Mouse (Mus musculus) myocyte (in vitro differentiated cells): ENCODE measurements around the gene Nars2. TPM values are rescaled to one million over a fixed set of nuclear protein-coding genes. Genes with fewer than 3 reads are reported as not detected.

Source experiments
- H3K27me3 ChIP-seq: one replicate; pipeline ENCODE4 v1.6.1; 2011; ENCODE audit not compliant: control insufficient read depth, insufficient read depth, insufficient read length
- H3K36me3 ChIP-seq: one replicate; pipeline ENCODE4 v1.6.1; 2011; ENCODE audit not compliant: control insufficient read depth, insufficient read depth
- H3K4me2 ChIP-seq: one replicate; pipeline ENCODE4 v1.6.1; 2011; ENCODE audit warnings: low read depth, control low read depth
- H3K4me3 ChIP-seq: one replicate; pipeline ENCODE4 v1.5.1; 2011; ENCODE audit warnings: mild to moderate bottlenecking, control low read depth, moderate library complexity
- H3K79me2 ChIP-seq: one replicate; pipeline ENCODE4 v1.6.1; 2011; ENCODE audit not compliant: control insufficient read depth, insufficient read depth
- H3ac ChIP-seq: one replicate; pipeline ENCODE4 v1.6.1; 2011; ENCODE audit not compliant: control insufficient read depth, insufficient read length
- CEBPB ChIP-seq: IDR thresholded peaks from 2 replicates; pipeline ENCODE4 v1.6.1; 2011; ENCODE audit warnings: mild to moderate bottlenecking, moderate library complexity; ENCODE audit not compliant: poor library complexity, insufficient read depth, severe bottlenecking
- E2F4 ChIP-seq: IDR thresholded peaks from one replicate; pipeline ENCODE4 v1.6.1; 2011; ENCODE audit warnings: mild to moderate bottlenecking, control low read depth, moderate library complexity; ENCODE audit not compliant: insufficient read depth
- MAX ChIP-seq: IDR thresholded peaks from one replicate; pipeline ENCODE4 v1.6.1; 2011; ENCODE audit warnings: low read depth, mild to moderate bottlenecking, control low read depth
- MYOD1 ChIP-seq, 3 experiments: IDR thresholded peaks; one replicate each; pipeline ENCODE4 v1.6.1; 2011; ENCODE audit warnings: control low read depth in 2 of 3, low read depth in 2 of 3, mild to moderate bottlenecking in 2 of 3, moderate library complexity in 1 of 3; ENCODE audit not compliant: insufficient read length in 2 of 3, control insufficient read depth in 1 of 3
- MYOG ChIP-seq, 3 experiments: IDR thresholded peaks; one replicate each; pipeline ENCODE4 v1.6.1; 2011; ENCODE audit warnings: control low read depth in 2 of 3, low read depth in 2 of 3, mild to moderate bottlenecking in 2 of 3; ENCODE audit not compliant: insufficient read length in 2 of 3, control insufficient read depth in 1 of 3, insufficient read depth in 1 of 3
- POLR2A ChIP-seq: IDR thresholded peaks from one replicate; pipeline ENCODE4 v1.6.1; 2011; ENCODE audit warnings: low read depth, mild to moderate bottlenecking, control low read depth, moderate library complexity; ENCODE audit not compliant: insufficient read length
- POLR2AphosphoS2 ChIP-seq: IDR thresholded peaks from one replicate; pipeline ENCODE4 v1.6.1; 2011; ENCODE audit warnings: low read depth, control low read depth; ENCODE audit not compliant: insufficient read length
- REST ChIP-seq: IDR thresholded peaks from one replicate; pipeline ENCODE4 v1.6.1; 2011; ENCODE audit warnings: mild to moderate bottlenecking, control low read depth, moderate library complexity; ENCODE audit not compliant: insufficient read depth, insufficient read length
- SRF ChIP-seq: IDR thresholded peaks from one replicate; pipeline ENCODE4 v1.6.1; 2011; ENCODE audit warnings: low read depth; ENCODE audit not compliant: control insufficient read depth, insufficient read length
- TCF12 ChIP-seq: IDR thresholded peaks from one replicate; pipeline ENCODE4 v1.6.1; 2011; ENCODE audit warnings: mild to moderate bottlenecking, control low read depth; ENCODE audit not compliant: poor library complexity, insufficient read depth, severe bottlenecking
- TCF3 ChIP-seq: IDR thresholded peaks from one replicate; pipeline ENCODE4 v1.6.1; 2011; ENCODE audit warnings: low read depth, control low read depth; ENCODE audit not compliant: insufficient read length
- USF1 ChIP-seq: IDR thresholded peaks from one replicate; pipeline ENCODE4 v1.6.1; 2011; ENCODE audit warnings: low read depth, mild to moderate bottlenecking, control low read depth, moderate library complexity
- polyA plus RNA-seq: library from polyadenylated mRNA; unstranded; fragments of >200 nt; fragmentation: generic; extraction: Trizol; gene quantifications from one replicate; pipeline ENCODE4 v1.2.1, GENCODE M21; 2012; ENCODE audit warnings: missing spikeins

Gene Nars2
- polyA plus RNA-seq, 1 experiment: 6.7 TPM

DNA sequence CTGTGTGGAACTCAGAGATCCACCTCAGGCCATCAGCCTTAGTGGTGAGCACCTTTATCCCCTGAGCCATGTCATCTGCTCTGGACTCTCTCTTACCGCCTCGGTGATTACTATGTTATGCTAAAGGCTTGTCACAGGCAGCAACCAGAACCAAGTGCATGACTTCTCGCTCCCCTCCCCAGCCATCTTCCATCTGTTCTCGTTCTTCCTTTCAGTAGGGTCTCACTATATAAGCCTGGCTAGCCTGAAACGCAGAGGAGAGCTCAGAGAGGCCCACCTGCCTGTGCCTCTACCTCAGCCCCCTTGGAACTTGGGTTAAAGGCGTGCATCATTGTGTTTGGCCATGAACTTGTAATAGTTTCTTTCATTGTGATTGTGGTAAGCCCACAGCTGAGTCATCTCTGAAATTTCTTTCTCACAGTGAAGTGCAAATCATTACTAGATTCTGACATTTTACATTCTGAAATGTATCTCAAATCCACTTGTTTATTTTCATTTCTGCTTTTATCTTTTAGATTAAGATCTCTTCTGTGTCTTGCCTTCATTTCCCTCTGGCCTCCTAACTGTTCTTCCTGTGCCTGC lies 90.7 kb downstream of the Nars2 start:
- no peak overlapping the region for H3K4me3 ChIP-seq
- no peaks in the 10 kb centered on the region for H3K36me3 ChIP-seq
- H3ac ChIP-seq: no peak overlapping the region
- TF ChIP-seq TCF12: no peak
- no peak for TF ChIP-seq POLR2A
- TF ChIP-seq TCF3: no peak
- H3K27me3 ChIP-seq: no peaks in the 10 kb centered on the region
- no peaks in the 10 kb centered on the region for H3K79me2 ChIP-seq
- H3K4me2 ChIP-seq: no peak overlapping the region

DNA sequence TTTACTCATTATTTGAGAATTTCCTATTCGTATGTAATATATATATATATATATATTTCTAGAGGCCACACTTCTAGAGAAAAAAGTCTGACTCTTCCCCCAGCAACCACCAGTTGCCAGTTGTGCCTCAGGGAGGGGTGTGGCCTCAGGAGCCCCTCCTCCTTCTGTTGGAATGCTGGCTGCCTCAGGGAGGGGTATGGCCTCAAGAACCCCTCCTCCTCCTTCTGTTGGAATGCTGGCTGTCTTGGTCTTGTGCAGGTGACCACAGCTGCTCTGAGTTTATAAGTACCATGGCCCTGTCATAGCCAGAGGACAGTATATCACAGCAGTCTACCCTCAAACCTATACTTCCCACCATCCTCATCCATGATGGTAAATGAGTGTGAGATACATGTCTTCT lies 91.7 kb downstream of the Nars2 start:
- Histone ChIP-seq H3K27me3 (no peaks in the 10 kb centered on the region), H3K4me2 (no peak overlapping the region), H3ac (no peak overlapping the region), H3K36me3 (no peaks in the 10 kb centered on the region), H3K79me2 (no peaks in the 10 kb centered on the region), H3K4me3 (no peak overlapping the region)
- TF ChIP-seq POLR2AphosphoS2: no peak
- no peak for TF ChIP-seq REST
- TF ChIP-seq E2F4: no peak
- no peak for TF ChIP-seq CEBPB
- no peak for TF ChIP-seq TCF12
- no peak for TF ChIP-seq POLR2A
- TF ChIP-seq USF1: no peak

DNA sequence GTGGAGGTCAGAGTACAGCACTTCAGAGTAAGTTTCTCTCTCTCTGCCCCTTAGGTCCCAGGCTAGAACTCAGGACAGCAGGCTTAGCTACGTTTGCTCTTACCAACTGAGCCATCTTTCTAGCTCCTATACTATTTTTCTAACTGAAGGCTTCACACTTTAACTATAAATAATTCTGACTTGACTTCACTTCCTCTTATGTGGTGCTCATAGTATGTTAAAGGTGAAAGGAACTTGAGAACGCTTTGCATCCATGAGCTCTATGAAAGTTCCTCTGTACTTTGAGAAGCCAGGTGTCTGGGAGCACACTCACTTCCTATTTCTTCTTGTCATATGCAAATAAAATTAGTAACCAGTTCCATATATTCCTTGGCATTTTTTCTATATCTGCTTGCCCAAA lies 109.7 kb downstream of the Nars2 start:
- Histone ChIP-seq H3K36me3 (peaks cover 18% of the 10 kb centered on the region), H3K79me2 (no peaks in the 10 kb centered on the region), H3K4me2 (no peak overlapping the region), H3ac (no peak overlapping the region), H3K27me3 (no peaks in the 10 kb centered on the region), H3K4me3 (no peak overlapping the region)
- TF ChIP-seq SRF (no peak), REST (no peak), E2F4 (no peak), TCF12 (no peak), POLR2A (no peak), TCF3 (no peak), MYOD1 (IDR thresholded peaks at IDR 0.05; ENCODE audit: control insufficient read depth in 1 of 3, insufficient read length in 2 of 3, low read depth in 2 of 3) (no peak)

DNA sequence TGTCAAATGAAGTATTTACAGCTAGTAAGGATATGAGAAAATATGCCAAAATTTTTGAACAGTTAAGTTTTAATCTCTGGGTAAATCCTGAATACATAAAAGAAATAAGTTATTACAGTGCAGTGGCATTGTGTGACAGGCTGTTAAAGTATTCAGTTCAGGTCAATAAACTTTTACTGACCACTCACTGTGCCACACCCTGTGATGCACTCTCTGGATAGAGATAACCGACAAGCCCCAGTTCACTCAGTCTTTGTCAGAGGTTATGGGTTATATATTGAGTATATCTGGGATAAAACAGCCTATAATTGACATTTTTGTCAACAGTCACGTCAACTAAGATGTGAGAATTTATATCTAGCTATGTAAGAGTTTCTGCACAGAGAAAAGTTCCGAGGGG lies 120.2 kb downstream of the Nars2 start:
- Histone ChIP-seq H3K4me3 (no peak overlapping the region), H3K27me3 (no peaks in the 10 kb centered on the region), H3K79me2 (no peaks in the 10 kb centered on the region), H3K4me2 (no peak overlapping the region), H3K36me3 (no peaks in the 10 kb centered on the region), H3ac (no peak overlapping the region)
- no peak for TF ChIP-seq CEBPB
- TF ChIP-seq SRF: no peak
- no peak for TF ChIP-seq USF1
- TF ChIP-seq MYOD1 (IDR thresholded peaks at IDR 0.05; ENCODE audit: control insufficient read depth in 1 of 3, insufficient read length in 2 of 3, low read depth in 2 of 3): no peak
- no peak for TF ChIP-seq POLR2AphosphoS2
- no peak for TF ChIP-seq TCF3
- TF ChIP-seq E2F4: no peak
- TF ChIP-seq REST: no peak
- TF ChIP-seq TCF12: no peak

DNA sequence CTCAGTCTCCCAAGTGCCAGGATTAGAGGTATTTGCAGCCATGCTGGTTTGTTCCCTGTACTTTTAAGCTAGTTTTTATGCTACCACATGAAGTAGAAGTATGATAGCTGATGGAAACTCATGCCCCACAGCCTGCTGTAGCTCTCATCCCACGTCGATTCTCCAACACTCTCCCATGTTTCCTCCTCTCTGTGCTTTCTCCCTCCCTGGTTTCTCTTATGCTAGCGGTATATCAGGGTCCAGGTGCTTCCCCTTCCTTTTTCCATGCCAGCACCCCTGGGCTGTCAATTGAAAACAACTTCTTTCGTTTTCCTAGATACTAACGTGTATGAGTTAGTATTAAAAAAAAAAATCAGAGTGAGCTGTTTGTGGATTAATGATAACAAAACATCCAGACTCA lies 120.8 kb downstream of the Nars2 start:
- Histone ChIP-seq H3K79me2 (no peaks in the 10 kb centered on the region), H3K4me2 (no peak overlapping the region), H3K27me3 (no peaks in the 10 kb centered on the region), H3K4me3 (no peak overlapping the region), H3K36me3 (no peaks in the 10 kb centered on the region), H3ac (no peak overlapping the region)
- TF ChIP-seq USF1: no peak
- no peak for TF ChIP-seq CEBPB
- TF ChIP-seq MYOG (IDR thresholded peaks at IDR 0.05; ENCODE audit: control insufficient read depth in 1 of 3, insufficient read depth in 1 of 3, insufficient read length in 2 of 3, low read depth in 2 of 3): no peak
- no peak for TF ChIP-seq TCF12
- no peak for TF ChIP-seq E2F4
- TF ChIP-seq SRF: no peak
- TF ChIP-seq POLR2AphosphoS2: no peak
- no peak for TF ChIP-seq TCF3
- TF ChIP-seq REST: no peak
- TF ChIP-seq POLR2A: no peak
- TF ChIP-seq MAX: no peak
- TF ChIP-seq MYOD1 (IDR thresholded peaks at IDR 0.05; ENCODE audit: control insufficient read depth in 1 of 3, insufficient read length in 2 of 3, low read depth in 2 of 3): no peak
